Mouse (Mus musculus): ENCODE data around the gene Galns. TPM values are rescaled to one million over a fixed set of nuclear protein-coding genes. Genes with fewer than 3 reads are reported as not detected.
A peak's percentile ranks its signal among the peaks of the same experiment; 100 is the strongest.

Gene Galns
- total RNA-seq, 2 experiments from 2014 or later, result 30.3 to 33.1 TPM

DNA sequence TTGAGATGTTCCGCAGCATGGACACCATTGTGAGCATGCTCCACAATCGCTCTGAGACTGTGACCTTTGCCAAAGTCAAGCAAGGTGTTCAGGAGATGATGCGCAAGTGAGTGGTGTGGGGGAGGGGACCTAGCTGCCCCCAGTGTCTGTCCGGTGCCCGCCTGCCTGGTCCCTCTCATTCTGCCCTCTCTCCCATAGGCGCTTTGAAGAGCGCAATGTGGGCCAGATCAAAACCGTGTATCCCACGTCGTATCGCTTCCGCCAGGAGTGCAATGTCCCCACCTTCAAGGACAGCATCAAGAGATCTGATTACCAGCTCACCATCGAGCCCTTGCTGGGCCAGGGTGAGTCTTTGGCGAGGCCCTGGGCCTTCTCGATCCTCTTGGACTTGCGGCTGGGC lies 41.3 kb downstream of the Galns start:
- no peak for ATAC-seq (replicated peaks; ENCODE audit: poor library complexity)

DNA sequence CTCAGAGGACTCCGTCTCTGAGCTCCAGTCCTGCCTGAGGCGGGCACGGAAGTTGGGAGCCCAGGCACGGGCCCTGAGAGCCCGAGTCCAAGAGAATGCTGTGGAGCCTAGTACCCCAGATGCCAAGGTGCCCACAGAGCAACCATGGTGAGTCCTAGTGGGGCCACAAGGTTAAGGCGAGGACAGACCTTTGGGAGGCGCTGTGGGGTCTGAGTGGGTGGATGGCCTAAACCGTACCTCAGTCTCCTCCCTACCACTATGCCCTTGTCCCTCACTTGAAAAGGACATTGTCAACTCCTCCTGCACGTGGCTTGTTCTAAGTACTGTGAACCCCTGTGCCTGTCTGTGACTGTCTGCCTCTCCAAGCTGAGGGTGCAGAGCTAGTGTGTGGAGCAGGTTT lies 41.9 kb downstream of the Galns start:
- ATAC-seq (replicated peaks; ENCODE audit: poor library complexity), result no peak

DNA sequence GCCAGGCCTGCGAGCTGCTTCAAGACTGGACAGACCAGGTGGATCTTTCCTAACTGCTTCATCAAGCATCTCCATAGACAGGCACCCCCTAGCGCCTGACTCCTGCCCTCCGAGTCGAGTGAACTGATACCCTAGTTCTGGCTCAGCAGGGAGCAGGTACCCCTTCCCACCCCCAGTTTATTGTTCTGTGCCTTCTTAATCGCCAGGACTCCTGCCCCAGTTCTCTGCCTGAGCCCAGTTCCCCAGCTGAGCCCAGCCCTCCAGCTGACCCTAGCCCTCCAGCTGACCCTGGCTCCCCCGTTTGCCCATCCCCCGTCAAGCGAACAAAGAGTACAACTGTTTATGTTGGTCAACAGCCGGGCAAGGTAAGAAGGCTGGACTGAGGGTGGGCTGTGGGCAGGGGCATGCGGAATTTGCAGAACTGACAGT lies 42.4 kb downstream of the Galns start:
- peak; percentile 18; the same call in 1 of the 2 replicates for ATAC-seq (replicated peaks; ENCODE audit: poor library complexity)

DNA sequence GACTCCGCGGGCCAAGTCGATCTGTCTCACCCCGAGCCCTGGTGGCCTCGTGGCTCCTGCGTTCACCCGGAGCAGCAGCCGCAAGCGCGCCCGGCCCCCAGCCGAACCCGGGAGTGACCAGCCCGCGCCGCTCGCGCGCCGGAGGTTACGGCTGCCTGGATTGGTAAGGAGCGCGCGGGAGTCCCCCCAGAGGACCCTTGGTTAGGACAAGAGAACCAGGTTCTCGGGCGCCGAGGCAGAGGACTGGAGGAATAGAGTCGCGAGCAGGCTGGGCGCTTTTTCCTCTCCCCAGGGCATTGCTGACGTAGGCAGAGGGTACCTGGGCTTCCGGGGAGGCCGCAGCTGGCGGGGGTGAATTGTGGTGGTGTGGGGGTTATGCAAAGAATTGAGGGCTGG lies 43.2 kb downstream of the Galns start:
- no peak for ATAC-seq (replicated peaks; ENCODE audit: poor library complexity)

DNA sequence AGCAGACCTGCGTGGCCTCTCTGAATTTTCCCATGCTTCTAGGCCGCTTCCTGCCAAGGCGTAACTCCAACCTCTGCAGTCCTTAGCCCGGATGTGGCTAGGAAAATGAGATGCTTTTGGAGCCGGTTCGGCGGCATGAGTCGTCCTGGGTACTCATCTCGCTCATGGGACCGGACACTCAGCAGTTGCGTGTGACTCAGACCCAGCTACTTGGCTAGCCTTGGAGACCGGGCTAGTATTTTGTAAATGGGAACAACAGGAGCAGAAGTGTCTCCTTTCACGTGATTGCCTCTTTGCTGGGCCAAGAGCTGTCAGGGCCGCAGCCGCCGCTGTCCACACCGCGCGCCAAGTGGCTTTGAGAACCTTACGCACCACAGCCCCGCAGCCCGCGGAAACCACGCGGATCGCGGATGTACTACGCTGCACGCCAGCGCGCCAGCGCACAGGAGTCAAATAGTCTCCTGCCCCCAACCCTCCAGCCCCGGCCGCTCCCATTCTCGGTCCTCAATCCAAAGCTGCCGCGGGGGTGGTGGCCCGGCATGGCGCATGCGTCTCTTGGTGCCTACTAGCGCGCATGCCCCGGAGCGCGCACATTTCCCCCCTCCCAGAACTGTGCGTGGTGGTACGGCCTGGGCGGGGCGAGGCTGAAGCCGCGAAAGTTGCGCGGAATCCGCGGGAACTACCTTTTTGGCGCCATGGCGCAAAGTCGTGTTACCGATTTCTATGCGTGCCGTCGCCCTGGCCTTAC lies 43.7 kb downstream of the Galns start, which contains the start of gene Cdt1:
Gene Cdt1 (plus strand): TSS at position 655 of the 748 bp plus-strand sequence.
- ATAC-seq (replicated peaks; ENCODE audit: poor library complexity), result peak; percentile 81

DNA sequence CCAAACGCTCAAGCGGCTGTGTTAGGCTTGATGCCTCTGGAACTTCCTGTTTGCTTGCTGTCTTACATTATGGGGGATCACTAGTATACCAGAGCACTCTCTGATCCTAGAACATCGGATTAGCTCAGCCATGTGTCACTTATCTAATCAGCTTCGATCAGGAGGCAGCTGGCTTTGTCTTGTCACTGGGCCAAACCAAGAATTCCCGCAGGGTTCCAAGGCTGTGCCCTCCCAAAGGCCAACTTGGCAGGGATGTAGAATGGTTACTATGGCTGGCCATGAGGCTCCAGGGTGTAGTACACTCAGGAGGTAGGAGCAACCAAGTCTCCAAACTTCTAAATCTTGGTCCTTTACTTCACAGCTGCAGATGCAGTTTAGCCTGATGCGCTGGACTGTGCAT lies 44.5 kb downstream of the Galns start:
- no peak for ATAC-seq (replicated peaks; ENCODE audit: poor library complexity)

DNA sequence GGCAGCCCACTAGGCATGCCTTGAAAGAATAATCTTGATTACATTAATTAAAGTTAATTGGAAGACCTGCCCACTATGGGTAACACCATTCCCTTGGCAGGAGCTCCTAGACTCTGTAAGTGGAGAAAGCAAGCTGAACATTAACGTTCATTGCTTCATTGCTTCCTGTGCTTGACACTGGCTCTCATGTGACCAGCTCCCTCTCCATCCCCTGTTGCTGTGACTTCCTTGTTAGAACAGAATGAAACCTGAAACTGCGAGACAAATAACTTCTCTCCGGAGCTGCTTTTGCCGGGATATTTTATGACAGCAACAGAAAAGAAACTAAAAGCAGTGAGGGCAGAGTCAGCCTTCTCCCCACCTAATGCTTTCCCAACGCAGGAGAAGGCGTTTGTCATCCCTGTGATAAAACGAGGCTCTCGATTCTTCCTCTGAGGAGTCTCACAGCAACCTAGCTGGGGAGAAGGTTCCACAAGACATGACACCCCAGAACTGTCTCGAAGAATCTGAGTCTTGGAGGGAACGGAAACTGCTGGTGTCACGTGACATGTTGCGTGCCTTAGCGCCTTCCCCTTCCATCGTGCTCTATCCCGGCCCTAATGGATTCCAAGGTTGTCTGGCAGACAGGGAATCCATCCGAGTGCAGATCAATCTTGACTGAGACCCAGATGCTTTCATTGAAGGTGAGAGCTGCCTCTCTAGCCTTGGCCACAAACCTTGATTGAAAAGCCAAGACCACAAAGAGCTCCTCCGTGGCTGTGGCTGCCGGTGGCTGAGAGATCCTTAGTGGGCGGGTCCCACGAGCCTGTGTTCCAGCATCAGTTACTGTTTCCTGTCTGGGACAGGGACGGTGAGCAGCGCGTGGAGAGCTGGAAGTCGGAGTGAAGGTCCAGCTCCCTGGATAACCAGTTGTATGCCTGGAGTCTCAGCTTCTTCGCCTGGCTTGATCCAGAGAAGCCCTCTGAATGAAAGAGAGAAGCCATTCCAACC lies 46.6 kb downstream of the Galns start:
- 0 out of 2 replicates have a peak, but pooled peaks have one; percentile 6 for ATAC-seq (replicated peaks; ENCODE audit: poor library complexity)

DNA sequence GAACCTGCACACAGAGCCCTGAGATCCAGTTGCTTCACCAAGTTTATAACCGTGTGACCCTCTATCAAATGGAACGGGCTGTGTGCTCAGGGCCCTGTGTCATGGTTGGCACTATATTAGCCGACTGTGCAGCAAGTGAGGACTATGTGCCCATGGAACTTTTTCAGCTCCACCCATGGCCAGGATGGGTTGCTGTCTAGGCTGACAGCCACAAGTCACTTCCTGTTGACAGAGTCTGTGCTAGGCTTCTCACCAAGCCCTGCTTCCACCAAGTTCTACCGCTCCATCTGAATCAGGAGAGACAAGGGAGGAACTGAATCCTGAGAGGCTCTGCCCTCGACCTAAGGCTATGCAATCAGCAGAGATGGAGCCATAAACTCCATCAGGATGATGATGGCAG lies 50.1 kb downstream of the Galns start:
- peak; percentile 26 for ATAC-seq (replicated peaks; ENCODE audit: poor library complexity)

DNA sequence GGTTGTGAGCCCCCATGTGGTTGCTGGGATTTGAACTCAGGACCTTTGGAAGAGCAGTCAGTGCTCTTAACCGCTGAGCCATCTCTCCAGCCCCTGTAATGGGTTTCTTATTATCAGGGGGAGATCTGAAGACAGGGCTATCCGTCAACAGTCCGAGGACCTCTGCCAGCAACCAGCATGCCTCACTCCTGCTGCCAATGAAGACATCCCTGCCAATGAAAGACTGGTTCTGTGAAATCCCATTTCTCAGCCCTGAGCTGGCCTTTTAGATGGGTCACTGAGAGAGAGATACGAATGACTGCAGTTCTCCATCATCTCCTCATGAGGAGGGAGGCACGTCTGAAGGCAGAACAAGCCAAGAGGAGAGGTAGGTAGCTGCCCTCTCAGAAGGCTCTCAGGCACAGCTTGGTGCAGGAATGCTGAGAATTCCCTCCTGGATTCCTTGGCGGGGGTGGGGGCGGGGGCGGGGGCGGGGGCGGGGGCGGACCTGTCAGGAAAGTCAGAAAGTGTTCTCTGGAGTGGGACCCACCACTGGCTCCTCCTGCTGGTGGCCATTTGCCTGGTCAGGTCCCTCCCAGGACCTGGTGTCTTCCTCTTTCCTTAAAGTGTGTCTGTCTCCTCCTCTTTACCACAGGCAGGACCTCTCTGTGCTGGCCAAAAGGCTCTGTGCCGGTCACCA lies 52.5 kb downstream of the Galns start:
- ATAC-seq (replicated peaks; ENCODE audit: poor library complexity), result no peak; the same call in 1 of the 2 replicates

DNA sequence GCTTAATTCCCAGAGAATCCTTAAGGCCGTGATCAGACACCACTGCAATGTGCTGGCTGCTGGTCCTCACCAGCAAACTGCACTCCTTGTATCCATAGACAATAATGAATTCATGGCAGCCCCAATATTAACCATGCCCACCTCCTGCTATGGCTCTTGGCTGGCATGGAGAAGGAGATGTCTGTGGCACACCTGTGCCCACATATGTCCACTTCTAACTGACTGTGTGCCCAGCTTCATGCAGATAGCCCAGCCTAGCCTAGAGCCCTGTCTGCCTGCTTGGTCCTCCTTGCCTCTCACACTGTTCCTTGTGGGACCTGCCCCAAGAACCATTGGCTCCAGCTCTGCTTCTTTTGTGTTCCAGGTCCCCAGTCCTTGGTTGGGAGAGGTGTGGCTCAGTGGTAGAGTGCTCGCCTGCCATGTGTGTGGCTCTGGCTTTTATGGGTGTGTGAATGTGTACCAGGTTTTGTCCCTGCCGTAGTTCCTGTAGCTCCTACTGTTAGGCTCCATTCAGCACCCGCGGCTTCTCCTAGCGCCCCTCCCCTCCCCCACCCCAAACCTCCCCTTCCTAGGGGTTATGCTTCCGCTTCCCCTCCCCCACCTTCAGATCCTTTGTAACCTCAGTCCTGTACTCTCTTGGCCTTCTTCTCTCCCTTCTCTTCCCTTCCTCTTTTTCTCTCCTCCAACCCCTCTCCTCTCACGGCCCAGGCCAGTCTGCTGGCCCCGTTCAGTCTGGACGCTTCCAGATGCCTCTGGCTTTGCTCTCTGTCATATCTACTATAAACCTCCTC lies 53.8 kb downstream of the Galns start:
- peak; percentile 29 for ATAC-seq (replicated peaks; ENCODE audit: poor library complexity)

DNA sequence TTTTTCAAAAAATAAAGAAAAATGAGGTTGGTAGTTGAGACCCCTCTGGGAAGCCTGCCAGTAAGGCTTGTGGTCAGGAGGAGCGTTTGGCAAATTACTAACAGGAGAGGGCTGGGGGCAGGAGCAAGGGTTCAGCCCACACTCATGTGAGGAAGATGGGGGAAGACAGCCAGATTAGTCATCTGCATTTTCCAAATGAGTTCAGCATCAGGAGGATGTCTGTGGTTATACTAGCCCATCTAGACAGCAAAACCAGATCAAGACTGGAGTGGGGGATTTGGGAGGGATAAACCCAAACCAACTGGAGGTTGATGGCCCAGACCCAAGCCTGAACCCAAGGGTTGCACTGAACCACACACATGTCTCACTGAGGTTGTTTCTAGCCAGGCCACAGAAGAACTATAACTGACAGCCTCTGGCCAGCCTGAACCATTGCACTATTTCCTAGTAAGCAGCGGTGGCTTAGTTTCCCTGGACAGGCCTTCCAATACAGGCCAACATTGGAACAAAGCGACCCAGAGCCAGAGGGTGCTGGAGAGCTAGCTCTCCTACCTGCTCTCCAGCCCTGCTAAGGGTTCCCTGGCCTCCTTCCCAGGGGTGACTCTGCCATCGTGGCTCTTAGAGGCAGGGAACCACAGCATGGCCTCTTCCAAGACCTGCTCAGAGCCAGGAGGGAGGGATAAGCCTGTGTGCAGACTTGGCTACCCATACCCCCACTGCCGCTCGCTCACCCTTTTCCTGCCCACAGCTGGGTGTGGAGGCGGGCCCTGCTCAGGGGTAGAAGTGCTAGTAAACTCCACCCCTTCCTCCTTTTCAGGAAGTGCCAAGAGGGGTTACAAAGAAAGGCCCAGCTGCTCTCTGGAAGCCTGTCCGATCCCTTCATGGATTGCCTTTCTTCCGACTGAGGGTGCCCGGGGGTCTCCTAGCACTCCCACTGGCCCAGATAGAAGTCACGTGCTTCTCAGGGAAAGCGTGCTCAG lies 54.9 kb downstream of the Galns start:
- peak; percentile 81 for ATAC-seq (replicated peaks; ENCODE audit: poor library complexity)

DNA sequence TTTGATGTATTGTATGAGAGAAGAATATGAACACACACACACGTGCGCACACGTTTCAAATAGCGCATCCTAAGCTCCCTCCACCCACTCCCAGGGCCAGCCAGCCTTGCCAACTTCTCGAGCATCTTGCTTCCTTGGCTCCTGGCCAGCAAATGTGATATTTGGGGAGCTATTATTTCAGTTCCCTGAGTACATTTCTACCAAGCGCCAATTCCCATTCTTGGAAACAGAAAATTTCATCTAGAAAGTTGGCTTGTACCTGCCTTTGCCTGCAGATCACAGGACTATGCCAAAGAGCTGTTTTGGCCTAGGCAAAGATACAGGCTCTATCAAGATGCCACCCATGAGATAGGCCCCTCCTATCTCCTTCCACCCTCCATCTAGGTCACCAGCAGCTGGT lies 56.5 kb downstream of the Galns start:
- no peak for ATAC-seq (replicated peaks; ENCODE audit: poor library complexity)

DNA sequence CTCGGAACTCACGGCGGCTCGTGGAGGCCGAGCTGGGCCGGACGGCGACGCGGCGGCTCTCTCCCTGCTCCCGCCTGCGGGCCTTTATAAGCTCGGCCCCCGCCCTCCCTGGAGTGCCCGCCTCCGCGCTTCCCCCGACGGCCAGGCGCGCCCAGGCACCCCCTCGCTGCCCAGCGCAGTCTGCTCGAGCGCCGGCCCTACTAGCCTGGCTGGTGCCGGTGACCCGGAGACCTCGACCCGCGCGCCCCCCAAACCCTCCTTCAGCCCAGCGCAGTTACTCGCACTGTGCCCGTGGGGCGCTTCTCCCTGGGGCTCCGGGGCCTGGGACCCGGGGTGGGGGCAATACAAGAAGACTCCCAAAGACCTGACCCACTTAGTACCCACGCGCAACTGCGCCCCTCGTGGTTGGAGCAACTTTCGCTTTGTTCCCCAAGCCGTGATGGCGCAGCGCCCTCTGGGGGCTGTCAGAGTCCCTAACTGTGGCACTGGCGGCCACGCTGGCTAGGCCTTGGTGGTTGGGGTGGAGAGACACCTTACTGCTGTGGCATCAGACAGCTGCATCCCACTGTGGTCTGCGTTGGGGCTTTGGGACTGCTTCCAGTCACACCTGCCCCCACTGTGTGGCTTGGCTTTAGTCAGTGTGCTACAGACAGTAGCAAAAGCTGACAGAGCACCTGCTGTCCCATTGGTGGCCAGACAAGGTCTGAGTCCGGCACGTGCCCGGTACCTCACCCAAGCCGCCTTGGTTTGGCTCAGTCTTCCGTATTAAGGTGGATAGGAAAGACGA lies 59.8 kb downstream of the Galns start, which contains the start of gene Piezo1:
Gene Piezo1 (minus strand): TSS at position 65 of the 787 bp plus-strand sequence.
- ATAC-seq (replicated peaks; ENCODE audit: poor library complexity), result peak; percentile 57

DNA sequence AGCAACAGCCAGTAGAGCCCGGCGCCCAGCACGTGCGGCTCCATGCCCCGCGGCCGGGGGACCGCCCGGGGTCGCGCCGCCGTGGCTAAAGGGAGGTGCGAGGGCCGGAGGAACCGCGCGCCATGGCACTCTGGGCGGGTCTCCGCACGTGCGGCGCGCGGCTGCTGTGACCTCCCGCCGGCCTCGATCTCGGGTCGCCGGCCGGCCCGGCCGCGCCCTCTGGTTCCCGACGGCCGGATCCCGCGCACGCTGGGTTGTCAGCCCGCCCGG lies 60.3 kb downstream of the Galns start:
- ATAC-seq (replicated peaks; ENCODE audit: poor library complexity), result no peak

DNA sequence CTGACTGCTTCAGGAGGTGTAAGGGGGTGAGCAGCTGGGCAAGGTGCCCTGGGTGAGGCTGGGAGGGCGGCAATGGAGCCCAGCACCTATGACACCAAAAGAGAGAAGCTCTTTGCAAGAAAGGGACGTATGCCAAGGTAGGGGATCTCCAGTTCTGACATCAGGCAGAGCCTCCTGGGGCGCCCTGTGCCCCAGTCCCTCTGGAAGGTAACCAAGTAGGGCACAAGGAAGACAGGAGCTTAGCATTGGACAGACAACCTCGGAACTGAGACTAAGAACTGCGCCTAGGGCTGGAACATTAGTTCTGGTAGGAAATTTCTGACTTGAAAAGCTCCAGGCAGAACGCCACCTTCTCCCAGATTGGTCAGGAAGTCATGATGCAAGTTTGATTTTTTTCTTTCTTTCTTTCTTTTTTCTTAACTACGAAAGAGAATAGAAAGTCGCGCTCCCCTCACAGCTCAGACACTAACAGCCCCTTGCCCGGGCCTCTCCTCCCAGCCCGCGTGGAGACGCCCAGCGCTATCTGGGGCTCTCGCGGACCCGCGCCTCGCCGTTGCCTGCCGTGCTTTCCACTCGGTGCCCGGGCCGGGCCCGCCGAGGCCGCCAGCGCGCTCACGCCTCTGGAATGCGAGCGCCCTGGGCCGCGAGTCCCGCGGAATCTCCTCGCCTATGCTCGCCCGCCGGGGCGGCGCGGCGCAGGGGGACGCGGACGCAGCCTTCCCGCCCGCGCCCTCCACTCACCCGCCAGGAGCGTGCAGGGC lies 60.8 kb downstream of the Galns start:
- no peak for ATAC-seq (replicated peaks; ENCODE audit: poor library complexity)

DNA sequence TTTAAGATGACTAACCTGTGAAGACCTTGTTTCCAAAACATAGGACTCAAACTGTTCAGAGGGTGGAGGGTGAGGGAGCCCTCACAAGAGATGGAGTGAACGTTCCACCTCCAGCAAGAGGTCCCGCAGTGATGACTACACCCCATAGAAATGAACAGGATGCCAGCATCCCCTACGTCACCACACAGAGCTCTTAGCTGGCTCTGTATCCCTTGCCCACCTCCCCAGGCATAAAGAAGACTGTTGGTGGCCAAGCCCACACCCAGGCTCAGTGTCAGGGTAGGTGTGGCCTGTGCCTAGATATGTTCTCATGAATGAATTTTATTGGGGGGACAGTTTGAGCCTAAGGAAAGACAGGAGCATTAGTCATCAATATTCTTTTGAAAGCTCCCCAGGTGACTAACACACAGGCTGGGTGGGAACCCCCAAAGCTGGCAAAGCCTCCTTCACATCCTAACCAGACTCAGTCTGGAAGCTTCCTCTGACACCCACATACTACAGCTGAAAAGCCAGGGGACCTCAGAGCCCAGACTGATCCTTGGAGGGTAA lies 62.3 kb downstream of the Galns start:
- no peak for ATAC-seq (replicated peaks; ENCODE audit: poor library complexity)

DNA sequence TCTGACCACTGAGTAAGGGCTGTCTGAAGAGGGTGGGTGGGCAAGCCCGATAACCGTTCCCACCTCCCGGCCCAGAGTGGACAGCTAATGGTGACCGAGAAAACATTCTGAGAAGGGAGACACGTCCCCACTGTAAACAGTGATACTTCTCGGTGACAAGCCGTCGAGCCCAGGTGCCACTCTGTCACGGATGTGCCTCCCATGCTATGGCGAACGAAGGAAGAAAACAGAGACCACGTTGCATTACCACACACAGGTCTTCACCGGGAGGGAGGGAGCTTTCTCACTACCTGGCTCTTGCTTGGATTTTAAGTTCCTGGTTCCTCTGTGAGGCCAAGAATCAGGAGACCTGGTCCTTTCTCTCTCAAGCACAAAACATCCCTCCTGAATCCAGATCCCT lies 62.9 kb downstream of the Galns start:
- ATAC-seq (replicated peaks; ENCODE audit: poor library complexity), result no peak
